Mouse (Mus musculus) retina, adult 2 months (tissue): ENCODE results near the gene Trim15.
A peak's percentile ranks its signal among the peaks of the same experiment; 100 is the strongest.
"Not testable (repeated sequence)": the region's sequence is repeated elsewhere in the genome, so short reads cannot be mapped to it uniquely, and the experiment has no call there.

Experiments
- DNase-seq: peaks from one replicate; pipeline ENCODE4 v3.0.0-alpha.2; 2012; ENCODE audit warnings: low read depth, low spot score

The Trim15 gene

DNA sequence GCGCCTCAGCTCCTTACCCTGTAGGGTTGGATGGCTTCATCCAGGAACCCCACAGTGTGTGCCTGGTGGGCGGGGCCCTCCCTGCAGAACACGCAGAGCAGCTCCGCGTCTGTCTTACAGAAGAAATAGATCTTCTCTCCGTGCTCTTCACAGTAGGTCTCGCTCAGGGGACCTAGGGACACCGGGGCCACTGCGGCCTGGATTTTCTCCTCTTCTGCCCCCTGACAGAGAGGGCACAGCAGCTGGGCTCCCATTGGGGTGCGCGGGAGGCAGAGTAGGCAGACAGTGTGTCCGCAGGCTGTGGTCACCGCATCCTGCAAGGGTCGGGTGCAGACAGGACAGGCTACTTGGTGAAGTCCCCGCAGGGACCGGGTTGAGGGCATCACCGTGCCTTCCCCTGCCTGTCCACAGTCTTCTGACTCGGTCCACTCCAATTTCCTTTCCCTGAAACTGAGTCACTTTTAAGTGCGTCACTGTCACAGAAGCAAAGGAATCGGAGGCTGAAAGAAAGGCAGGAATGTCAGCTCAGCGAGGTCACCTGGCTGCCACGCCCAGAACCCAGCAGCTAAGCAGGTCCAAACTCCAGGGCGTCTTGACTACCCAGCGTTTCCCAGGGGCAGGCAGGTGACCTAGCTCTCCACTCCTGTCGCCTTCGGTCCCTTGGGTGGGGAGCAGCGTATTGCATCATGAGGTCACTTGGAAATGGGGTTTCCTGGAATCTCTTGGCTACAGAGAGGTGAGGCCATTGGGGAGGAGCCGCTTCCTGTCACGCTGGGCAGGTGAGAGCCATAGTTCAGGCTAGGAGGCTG, at the start of gene Trim15:
Gene Trim15, minus strand, starts transcription at position 492 of the 809 bp plus-strand sequence.
- DNase-seq, result no peak

GRCm38 (mm10) chr17:36915076-36915475, 48.1 kb upstream of the Trim15 start:
- DNase-seq, result no peak

DNA sequence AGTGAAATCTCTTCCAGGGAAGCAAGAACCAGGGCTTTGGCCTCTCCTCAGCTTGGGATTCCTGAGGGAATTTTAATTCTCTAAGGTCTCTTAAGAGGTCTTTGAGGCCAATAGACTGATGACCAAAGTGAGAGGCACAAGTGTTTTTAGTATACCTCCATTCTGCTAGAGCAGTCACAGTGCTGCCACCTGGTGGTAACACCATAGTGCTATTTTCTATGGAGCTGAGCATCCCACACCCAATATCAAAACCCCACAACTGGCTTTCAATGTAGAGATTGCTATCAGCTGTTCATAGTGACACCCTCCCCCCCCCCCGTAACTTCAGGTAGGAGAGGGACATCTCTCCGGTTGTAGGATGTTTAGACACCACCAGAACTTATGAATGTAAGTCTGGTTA, 47.1 kb upstream of the Trim15 start:
- peak; percentile 32 for DNase-seq

- no peak for DNase-seq
These were observed 45.0 kb upstream of the Trim15 start for GRCm38 (mm10) chr17:36912031-36912430.

DNA sequence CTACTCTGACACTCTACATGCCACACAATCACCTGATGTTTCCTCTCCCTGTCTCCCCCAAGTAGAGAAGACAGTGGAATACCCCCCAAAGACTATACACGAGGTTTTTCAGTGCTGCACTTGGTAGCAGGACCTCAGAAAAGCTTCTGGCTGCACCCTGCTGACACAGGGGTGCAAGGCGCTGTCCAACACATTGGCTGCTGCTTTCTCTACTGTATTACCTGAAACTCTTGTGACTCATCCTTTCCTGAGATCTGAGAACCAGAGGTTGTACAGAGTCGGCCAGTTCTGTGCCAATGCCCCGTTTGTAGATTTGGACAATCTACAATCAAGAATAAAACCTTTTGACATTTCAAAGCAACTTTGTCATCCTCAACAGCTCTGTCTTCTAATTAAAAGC, 42.8 kb upstream of the Trim15 start:
- DNase-seq, result no peak

DNA sequence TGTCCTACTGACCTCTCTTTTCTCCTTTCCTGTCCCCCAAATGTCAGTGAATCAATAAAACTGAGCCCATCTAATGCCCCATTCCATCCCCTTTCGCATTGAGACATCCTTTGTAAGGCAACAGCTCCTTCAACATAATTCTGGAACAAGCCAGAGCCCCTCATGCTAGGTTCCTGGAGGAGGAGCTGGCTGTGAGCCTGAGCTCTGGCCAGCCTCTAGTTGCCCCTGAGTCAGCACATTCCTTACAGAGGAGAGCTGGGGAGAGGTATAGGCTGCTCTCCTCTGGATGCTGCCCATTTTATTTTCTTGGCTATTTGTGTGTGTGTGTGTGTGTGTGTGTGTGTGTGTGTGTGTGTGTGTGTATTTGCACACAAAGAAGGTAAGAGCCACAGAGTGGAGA, 41.2 kb upstream of the Trim15 start:
- DNase-seq, result no peak

DNA sequence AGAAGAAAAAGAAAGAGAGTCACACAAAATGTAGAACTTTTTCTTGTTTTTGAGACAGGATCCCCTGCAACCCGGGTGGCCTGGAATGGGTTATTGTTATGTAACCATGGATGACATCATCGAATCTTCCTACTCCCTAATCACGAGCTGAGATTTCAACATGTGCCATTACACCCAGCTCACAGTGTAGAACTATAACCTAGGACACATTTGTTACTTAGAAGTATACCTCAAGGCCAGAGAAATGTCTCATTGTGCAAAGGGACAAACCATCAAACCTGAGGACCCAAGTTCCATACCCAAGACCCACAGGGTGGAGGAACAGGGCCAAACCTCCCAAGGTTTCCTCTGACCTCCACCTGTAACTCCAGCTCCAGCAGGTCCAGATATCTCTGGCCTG, 36.6 kb upstream of the Trim15 start:
- DNase-seq, result no peak

- no peak for DNase-seq
These were observed 33.7 kb upstream of the Trim15 start for GRCm38 (mm10) chr17:36900691-36901090.

- DNase-seq, result no peak
These were observed 33.0 kb upstream of the Trim15 start for GRCm38 (mm10) chr17:36900001-36900400.

- DNase-seq, result no peak
These were observed 32.4 kb upstream of the Trim15 start for GRCm38 (mm10) chr17:36899376-36899775.

GRCm38 (mm10) chr17:36897552-36898205, 30.7 kb upstream of the Trim15 start, which contains the start of gene Trim31:
TSS of gene Trim31 (plus strand) at chr17:36898118.
- DNase-seq, result no peak

- no peak for DNase-seq
These were observed 30.1 kb upstream of the Trim15 start for GRCm38 (mm10) chr17:36897065-36897464.

GRCm38 (mm10) chr17:36896583-36896982, 29.6 kb upstream of the Trim15 start:
- DNase-seq, result no peak

GRCm38 (mm10) chr17:36893387-36893786, 26.4 kb upstream of the Trim15 start:
- no peak for DNase-seq

DNA sequence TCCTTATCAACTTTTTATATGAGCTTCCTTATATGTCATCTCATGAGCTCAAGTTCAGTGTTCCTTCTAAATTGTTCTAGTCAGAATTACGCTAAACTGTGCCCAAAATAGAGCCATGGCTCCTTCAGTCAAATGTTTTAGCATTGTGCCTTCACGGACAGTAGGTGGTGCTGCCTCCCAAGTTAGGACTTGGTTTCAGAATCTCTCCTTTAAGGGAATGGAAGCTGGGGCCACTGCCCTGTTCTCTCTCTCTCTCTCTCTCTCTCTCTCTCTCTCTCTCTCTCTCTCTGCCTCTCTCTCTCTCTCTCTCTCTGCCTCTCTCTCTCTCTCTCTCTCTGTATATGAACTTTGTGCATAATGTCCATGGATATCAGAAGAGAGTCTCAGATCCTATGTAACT, 25.4 kb upstream of the Trim15 start:
- DNase-seq, result no peak

DNA sequence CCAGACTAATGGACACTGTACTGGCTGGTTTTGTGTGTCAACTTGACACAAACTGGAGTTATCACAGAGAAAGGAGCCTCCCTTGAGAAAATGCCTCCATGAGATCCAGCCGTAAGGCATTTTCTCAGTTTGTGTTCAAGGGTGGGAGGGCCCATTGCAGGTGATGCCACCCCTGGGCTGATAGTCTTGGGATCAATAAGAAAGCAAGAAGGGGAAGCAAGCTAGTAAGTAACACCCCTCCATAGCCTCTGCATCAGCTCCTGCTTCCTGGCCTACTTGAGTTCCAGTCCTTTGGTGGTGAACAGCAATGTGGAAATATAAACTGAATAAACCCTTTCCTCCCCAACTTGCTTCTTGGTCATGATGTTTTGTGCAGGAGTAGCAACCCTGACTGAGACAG, 24.5 kb upstream of the Trim15 start:
- not testable (repeated sequence) for DNase-seq

DNA sequence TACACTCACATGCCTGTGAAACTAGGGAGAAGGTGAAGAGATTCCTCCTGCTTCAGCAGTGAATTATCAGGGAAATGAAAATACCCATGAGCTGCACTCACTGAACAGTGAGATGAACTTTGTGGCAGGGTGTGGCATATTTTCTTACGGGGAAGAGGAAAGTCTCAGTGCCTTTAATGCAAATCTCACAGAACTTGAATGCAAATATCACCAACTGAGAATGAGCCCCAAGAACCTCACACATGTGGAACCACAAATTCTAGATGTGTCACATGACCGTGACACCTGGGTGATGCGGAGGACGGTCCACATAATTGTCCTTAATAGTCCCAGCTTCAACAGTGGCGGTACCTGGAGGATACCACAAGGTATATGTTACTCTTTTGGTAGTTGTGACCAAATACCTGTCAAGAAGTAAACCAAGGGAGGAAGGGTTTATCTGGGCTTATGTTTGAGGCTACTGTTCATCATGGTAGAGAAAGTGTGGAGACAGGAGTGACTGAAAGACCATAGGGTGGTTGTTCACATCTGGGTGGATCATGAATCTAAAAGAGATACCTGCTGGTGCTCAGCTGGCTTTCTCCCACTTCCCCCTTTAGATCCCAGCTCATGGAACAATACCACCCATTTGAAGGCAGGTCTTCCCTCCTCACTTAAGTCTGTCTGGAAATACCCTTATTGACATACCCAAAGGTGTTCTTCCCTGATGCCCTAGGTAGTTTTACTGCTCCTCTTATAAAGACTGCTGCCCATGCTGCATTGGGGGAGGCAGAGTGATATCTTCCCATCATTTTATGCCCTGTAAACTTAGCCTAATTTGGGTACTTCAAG, 23.3 kb upstream of the Trim15 start, which contains the start of gene Trim40:
Gene Trim40, minus strand, starts transcription at position 51 of the 831 bp plus-strand sequence.
- DNase-seq, result no peak

DNA sequence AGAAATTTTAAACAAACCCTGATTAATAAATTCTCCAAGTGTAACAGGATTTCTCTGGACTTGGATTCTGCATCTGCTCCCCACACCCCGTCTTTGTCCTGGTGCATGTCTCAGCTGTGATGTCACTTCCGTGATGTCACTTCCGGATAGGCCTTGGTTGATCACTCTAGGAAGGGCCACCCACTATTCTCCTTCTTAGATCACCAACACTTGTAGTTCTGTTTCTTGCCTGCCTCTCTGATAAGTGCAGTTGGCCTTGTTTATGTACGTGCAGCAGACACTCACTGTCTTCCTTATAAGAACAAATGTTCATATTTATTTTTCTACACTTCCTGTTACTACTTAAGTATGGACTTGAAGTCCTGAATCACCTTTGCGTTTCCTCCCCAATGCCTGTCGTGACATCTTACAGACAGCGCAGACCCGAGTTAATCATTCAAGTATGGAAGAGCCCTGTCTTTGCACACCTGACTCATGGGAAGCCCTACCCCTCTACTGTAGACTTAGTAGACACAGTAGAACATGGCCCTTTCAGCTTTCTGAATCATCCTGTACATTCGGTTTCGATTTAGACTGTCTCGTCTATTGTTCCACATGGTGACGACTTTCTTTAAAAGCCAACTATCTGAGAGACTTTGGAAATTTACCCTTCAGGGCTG, 18.3 kb upstream of the Trim15 start:
- DNase-seq, result no peak

DNA sequence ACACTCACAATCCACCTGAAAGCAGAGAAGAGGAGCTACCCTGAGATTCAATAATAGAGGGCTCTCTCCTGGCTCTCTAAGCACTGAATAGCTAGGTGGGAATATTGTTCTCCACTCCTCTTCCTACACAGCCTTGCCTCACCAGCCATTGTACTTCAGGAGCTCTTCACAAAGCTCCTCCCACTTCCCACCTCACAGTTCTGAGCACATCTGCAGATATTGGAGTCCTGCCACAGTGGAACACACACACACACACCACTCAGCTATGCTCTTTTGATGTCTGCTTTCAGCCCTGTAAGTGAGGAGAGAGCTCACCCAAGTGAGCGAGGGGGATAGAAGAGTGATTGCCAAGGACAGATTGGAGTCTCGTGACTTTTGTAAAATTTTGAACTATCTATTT, 16.3 kb upstream of the Trim15 start:
- no peak for DNase-seq

- no peak for DNase-seq
These were observed 7.6 kb upstream of the Trim15 start for GRCm38 (mm10) chr17:36874636-36875035.

- no peak for DNase-seq
These were observed 3.2 kb upstream of the Trim15 start for GRCm38 (mm10) chr17:36869955-36870810.
